13 mouse cellular contexts compared by ENCODE assay signal in the genomic region with DNA sequence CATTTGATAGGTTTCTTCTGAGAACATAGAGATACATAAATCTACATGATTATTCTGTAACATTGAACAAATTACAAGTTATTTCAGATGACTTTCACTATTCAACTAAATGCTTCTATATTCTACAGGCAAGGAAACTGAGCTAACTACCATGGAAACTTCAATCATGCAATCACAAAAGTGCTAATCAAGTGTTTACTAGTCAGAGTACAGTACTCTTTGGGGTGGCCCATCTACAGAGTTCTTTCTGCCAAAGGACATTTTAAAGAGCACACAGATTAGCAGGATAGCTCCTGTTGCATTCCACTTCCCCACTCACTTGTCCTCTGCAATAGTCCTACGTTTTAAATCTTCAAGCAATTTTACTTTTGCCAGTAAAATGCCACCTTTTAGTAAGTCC. TPM values are rescaled to one million over a fixed set of nuclear protein-coding genes. Genes with fewer than 3 reads are reported as not detected.
DNase-seq lines count a peak whose midpoint lies in the region; ATAC-seq lines count a peak whose summit lies in the region.
"Had no signal": no experiment of that assay in that cellular context is flagged by ENCODE, and none has a peak within 500 bp of the region (broad histone marks: within the 10 kb centered on the region; RNA-seq: fewer than 3 reads in every experiment).

No protein-coding gene starts in this region.

- peaks cover 14% of the 10 kb centered on the region; the same call in 1 of the 2 replicates for H3K36me3 ChIP-seq in lung, embryonic 16.5 days (ENCODE audit: control insufficient read depth, insufficient read depth, low read length)
- peaks cover 9% of the 10 kb centered on the region; the same call in 1 of the 2 replicates for H3K36me3 ChIP-seq in forebrain, embryonic 12.5 days (replicated peaks)
- 0 out of 2 replicates have a peak, but pooled peaks cover 6% of the 10 kb centered on the region for H3K36me3 ChIP-seq in hindbrain, embryonic 12.5 days
- peaks cover 13% of the 10 kb centered on the region; the same call in 1 of the 2 replicates for H3K36me3 ChIP-seq in neural tube, embryonic 13.5 days

- H3K27ac ChIP-seq in lung, embryonic 16.5 days (ENCODE audit: low read length): 0 out of 2 replicates have a peak overlapping the region, but pooled peaks have one; percentile 4
- H3K27ac ChIP-seq in forebrain, embryonic 12.5 days: peak overlapping the region; percentile 59
- H3K27ac ChIP-seq in hindbrain, embryonic 12.5 days: peak overlapping the region; percentile 57
- H3K27ac ChIP-seq in neural tube, embryonic 13.5 days (replicated peaks): peak overlapping the region; percentile 62
- H3K27ac ChIP-seq: stomach, postnatal 0 days had no signal

- no peak overlapping the region for H3K4me2 ChIP-seq in lung, embryonic 16.5 days (ENCODE audit: low read depth, low read length)
- 0 out of 2 replicates have a peak overlapping the region, but pooled peaks have one; percentile 8 for H3K4me2 ChIP-seq in forebrain, embryonic 12.5 days
- no peak overlapping the region for H3K4me2 ChIP-seq in hindbrain, embryonic 12.5 days (replicated peaks)
- no peak overlapping the region for H3K4me2 ChIP-seq in neural tube, embryonic 13.5 days
- H3K4me2 ChIP-seq: midbrain, embryonic 12.5 days had no signal

- peaks cover 4% of the 10 kb centered on the region for H3K4me1 ChIP-seq in lung, embryonic 16.5 days (replicated peaks; ENCODE audit: control insufficient read depth, insufficient read depth, low read length)
- peaks cover 34% of the 10 kb centered on the region for H3K4me1 ChIP-seq in forebrain, embryonic 12.5 days
- peaks cover 12% of the 10 kb centered on the region for H3K4me1 ChIP-seq in hindbrain, embryonic 12.5 days
- peaks cover 24% of the 10 kb centered on the region for H3K4me1 ChIP-seq in neural tube, embryonic 13.5 days (replicated peaks)

- H3K4me3 ChIP-seq in lung, embryonic 16.5 days (ENCODE audit: low read length): no peak overlapping the region
- no peak overlapping the region for H3K4me3 ChIP-seq in forebrain, embryonic 12.5 days (replicated peaks)
- H3K4me3 ChIP-seq in hindbrain, embryonic 12.5 days: no peak overlapping the region
- H3K4me3 ChIP-seq in neural tube, embryonic 13.5 days: no peak overlapping the region
- H3K4me3 ChIP-seq: midbrain, embryonic 12.5 days had no signal

- no peaks in the 10 kb centered on the region for H3K27me3 ChIP-seq in lung, embryonic 16.5 days (ENCODE audit: control insufficient read depth, insufficient read depth, low read depth, low read length)
- no peaks in the 10 kb centered on the region for H3K27me3 ChIP-seq in forebrain, embryonic 12.5 days
- H3K27me3 ChIP-seq in hindbrain, embryonic 12.5 days: no peaks in the 10 kb centered on the region
- H3K27me3 ChIP-seq in neural tube, embryonic 13.5 days: no peaks in the 10 kb centered on the region
- H3K27me3 ChIP-seq: midbrain, embryonic 12.5 days had no signal

- H3K9ac ChIP-seq in lung, embryonic 16.5 days (ENCODE audit: low read length): no peak overlapping the region
- no peak overlapping the region for H3K9ac ChIP-seq in forebrain, embryonic 12.5 days
- no peak overlapping the region for H3K9ac ChIP-seq in hindbrain, embryonic 12.5 days
- no peak overlapping the region for H3K9ac ChIP-seq in neural tube, embryonic 13.5 days
- H3K9ac ChIP-seq: liver, postnatal 0 days; midbrain, embryonic 12.5 days had no signal

- no peak for DNase-seq in lung, postnatal 25 days (ENCODE audit: low spot score)
- no peak for DNase-seq in right cerebral cortex, adult 18-20 months
- DNase-seq in kidney, adult 8-10 months: no peak
- DNase-seq: cerebellum, adult 11-12 months; liver, postnatal 0 days; thymus, postnatal 36 days had no signal

- no peaks in the 10 kb centered on the region for H3K9me3 ChIP-seq in lung, embryonic 16.5 days (ENCODE audit: control insufficient read depth, low read length)
- H3K9me3 ChIP-seq in forebrain, embryonic 12.5 days: no peaks in the 10 kb centered on the region
- no peaks in the 10 kb centered on the region for H3K9me3 ChIP-seq in hindbrain, embryonic 12.5 days (replicated peaks)
- no peaks in the 10 kb centered on the region for H3K9me3 ChIP-seq in neural tube, embryonic 13.5 days
- H3K9me3 ChIP-seq: midbrain, embryonic 12.5 days had no signal

- ATAC-seq in lung, embryonic 16.5 days (ENCODE audit: low read depth): no peak
- peak; percentile 45; the same call in 1 of the 2 replicates for ATAC-seq in forebrain, embryonic 12.5 days (ENCODE audit: low FRiP score)
- 0 out of 2 replicates have a peak, but pooled peaks have one; percentile 58 for ATAC-seq in hindbrain, embryonic 12.5 days (ENCODE audit: low FRiP score)
- peak; percentile 74 for ATAC-seq in neural tube, embryonic 13.5 days (ENCODE audit: low read depth)
- ATAC-seq in megakaryocyte, adult 5-6 weeks (ENCODE audit: poor library complexity, severe bottlenecking): no peak
- ATAC-seq: liver, postnatal 0 days had no signal

- WGBS in lung, embryonic 16.5 days: 70% methylated on average over 1 of the region's 1 CpGs
- WGBS in forebrain, embryonic 12.5 days: 14% methylated on average over 1 of the region's 1 CpGs
- WGBS in hindbrain, embryonic 12.5 days: 49% methylated on average over 1 of the region's 1 CpGs
- WGBS in neural tube, embryonic 13.5 days: 38% methylated on average over 1 of the region's 1 CpGs

RNA-seq across cellular contexts. Expression of gene Dars, which starts 11.5 kb away (rescaled TPM):
- 157 and 167 TPM in 2 replicates for polyA plus RNA-seq in lung, embryonic 16.5 days (2015; fragmentation: Nextera tagmentation; extraction: Ambion mirVana)
- polyA plus RNA-seq in forebrain, embryonic 12.5 days (2016; fragmentation: Nextera tagmentation; extraction: Ambion mirVana): 164 and 165 TPM in 2 replicates
- polyA plus RNA-seq in hindbrain, embryonic 12.5 days (2016; fragmentation: Nextera tagmentation; extraction: Ambion mirVana): 184 and 188 TPM in 2 replicates
- 159 and 162 TPM in 2 replicates for polyA plus RNA-seq in neural tube, embryonic 13.5 days (2015; fragmentation: Nextera tagmentation; extraction: Ambion mirVana)
- total RNA-seq in megakaryocyte, adult 5-6 weeks (2015): 101 and 106 TPM in 2 replicates
- total RNA-seq in megakaryocyte, adult 5-6 weeks (2017): 149 and 150 TPM in 2 replicates

RNA-seq across cellular contexts. Expression of gene Mcm6, which starts 46.2 kb away (rescaled TPM):
- polyA plus RNA-seq in lung, embryonic 16.5 days (2015; fragmentation: Nextera tagmentation; extraction: Ambion mirVana): 223 and 240 TPM in 2 replicates
- polyA plus RNA-seq in forebrain, embryonic 12.5 days (2016; fragmentation: Nextera tagmentation; extraction: Ambion mirVana): 256 and 263 TPM in 2 replicates
- 175 and 179 TPM in 2 replicates for polyA plus RNA-seq in hindbrain, embryonic 12.5 days (2016; fragmentation: Nextera tagmentation; extraction: Ambion mirVana)
- polyA plus RNA-seq in neural tube, embryonic 13.5 days (2015; fragmentation: Nextera tagmentation; extraction: Ambion mirVana): 66.4 and 74.4 TPM in 2 replicates
- total RNA-seq in megakaryocyte, adult 5-6 weeks (2015): 143 and 147 TPM in 2 replicates
- 205 and 215 TPM in 2 replicates for total RNA-seq in megakaryocyte, adult 5-6 weeks (2017)

Comparison
In these comparisons a context has a peak if more than half of its experiments do, and no peak if none do; other contexts are left out.
1. ATAC-seq: peak in forebrain, embryonic 12.5 days (single experiment), hindbrain, embryonic 12.5 days (single experiment) and neural tube, embryonic 13.5 days (single experiment); none in lung, embryonic 16.5 days (single experiment) and megakaryocyte, adult 5-6 weeks (single experiment).
2. H3K27ac ChIP-seq: peak in every context shown above with its lines; median percentile 62 in neural tube, embryonic 13.5 days; 59 in forebrain, embryonic 12.5 days; 57 in hindbrain, embryonic 12.5 days; 4 in lung, embryonic 16.5 days.